Mouse (Mus musculus): ENCODE results near the gene Ugt1a8. TPM values are rescaled to one million over a fixed set of nuclear protein-coding genes. Genes with fewer than 3 reads are reported as not detected.
"Not testable (repeated sequence)": the region's sequence is repeated elsewhere in the genome, so short reads cannot be mapped to it uniquely, and the experiment has no call there.

The Ugt1a8 gene
- not detected for total RNA-seq (2021)

- intact Hi-C loops (cut with DNase I): no loop called here
- DNase-seq (ENCODE audit: low spot score): no peak
Observed at GRCm38 (mm10) chr1:88087513-88087912, at the start of gene Ugt1a8. Ugt1a8 (plus strand) TSS chr1:88087813.

- DNase-seq (ENCODE audit: low spot score); intact Hi-C loops (cut with DNase I): not testable (repeated sequence)
Observed at GRCm38 (mm10) chr1:88043044-88043443, 44.6 kb upstream of the Ugt1a8 start.

- DNase-seq (ENCODE audit: low spot score); intact Hi-C loops (cut with DNase I): not testable (repeated sequence)
Observed at GRCm38 (mm10) chr1:88044832-88045437, 42.7 kb upstream of the Ugt1a8 start.

GRCm38 (mm10) chr1:88047408-88047807 lies 40.2 kb upstream of the Ugt1a8 start:
- intact Hi-C loops (cut with DNase I); DNase-seq (ENCODE audit: low spot score): not testable (repeated sequence)

- intact Hi-C loops (cut with DNase I): no loop called here
- no peak for DNase-seq (ENCODE audit: low spot score)
Observed at GRCm38 (mm10) chr1:88055088-88055487, 32.5 kb upstream of the Ugt1a8 start, which contains the start of gene Ugt1a10. Ugt1a10 (plus strand) TSS chr1:88055388.

GRCm38 (mm10) chr1:88066472-88067102 lies 21.0 kb upstream of the Ugt1a8 start:
- DNase-seq (ENCODE audit: low spot score); intact Hi-C loops (cut with DNase I): not testable (repeated sequence)

GRCm38 (mm10) chr1:88070495-88070894 lies 17.1 kb upstream of the Ugt1a8 start, which contains the start of gene Ugt1a9:
Ugt1a9 (plus strand) TSS chr1:88070800.
- intact Hi-C loops (cut with DNase I): no loop called here
- DNase-seq (ENCODE audit: low spot score): no peak

- intact Hi-C loops (cut with DNase I): no loop called here
- DNase-seq (ENCODE audit: low spot score): no peak
Observed at GRCm38 (mm10) chr1:88070902-88071301, 16.7 kb upstream of the Ugt1a8 start.

- intact Hi-C loops (cut with DNase I): no loop called here
- no peak for DNase-seq (ENCODE audit: low spot score)
Observed at GRCm38 (mm10) chr1:88074471-88074870, 13.1 kb upstream of the Ugt1a8 start.

GRCm38 (mm10) chr1:88077128-88077527 lies 10.5 kb upstream of the Ugt1a8 start:
- no peak for DNase-seq (ENCODE audit: low spot score)
- intact Hi-C loops (cut with DNase I): no loop called here

- intact Hi-C loops (cut with DNase I): no loop called here
- no peak for DNase-seq (ENCODE audit: low spot score)
Observed at GRCm38 (mm10) chr1:88081670-88082069, 5.9 kb upstream of the Ugt1a8 start.

- DNase-seq (ENCODE audit: low spot score): no peak
- intact Hi-C loops (cut with DNase I): no loop called here
Observed at GRCm38 (mm10) chr1:88086125-88086524, 1.5 kb upstream of the Ugt1a8 start.

GRCm38 (mm10) chr1:88092341-88092740 lies 4.7 kb downstream of the Ugt1a8 start:
- DNase-seq (ENCODE audit: low spot score): no peak
- intact Hi-C loops (cut with DNase I): no loop called here

GRCm38 (mm10) chr1:88094270-88094676 lies 6.7 kb downstream of the Ugt1a8 start:
- intact Hi-C loops (cut with DNase I); DNase-seq (ENCODE audit: low spot score): not testable (repeated sequence)

- intact Hi-C loops (cut with DNase I): no loop called here
Observed at GRCm38 (mm10) chr1:88094941-88095492, 7.4 kb downstream of the Ugt1a8 start, which contains the start of gene Ugt1a7c. Ugt1a7c (plus strand) TSS chr1:88095062.

GRCm38 (mm10) chr1:88098546-88098945 lies 10.9 kb downstream of the Ugt1a8 start:
- DNase-seq (ENCODE audit: low spot score); intact Hi-C loops (cut with DNase I): not testable (repeated sequence)

More at GRCm38 (mm10) chr1:88094941-88095492, 7.4 kb downstream of the Ugt1a8 start, which contains the start of gene Ugt1a7c:
- peak; percentile 13 for DNase-seq (ENCODE audit: low spot score)

GRCm38 (mm10) chr1:88099691-88100090 lies 12.1 kb downstream of the Ugt1a8 start:
- DNase-seq (ENCODE audit: low spot score); intact Hi-C loops (cut with DNase I): not testable (repeated sequence)

GRCm38 (mm10) chr1:88103019-88103418 lies 15.4 kb downstream of the Ugt1a8 start, which contains the start of gene Ugt1a6b:
Ugt1a6b (plus strand) TSS chr1:88103252.
- DNase-seq (ENCODE audit: low spot score); intact Hi-C loops (cut with DNase I): not testable (repeated sequence)

- intact Hi-C loops (cut with DNase I); DNase-seq (ENCODE audit: low spot score): not testable (repeated sequence)
Observed at GRCm38 (mm10) chr1:88103697-88104468, 16.3 kb downstream of the Ugt1a8 start.
